Mouse (Mus musculus): ENCODE results near the gene Znrf2. TPM values are rescaled to one million over a fixed set of nuclear protein-coding genes. Genes with fewer than 3 reads are reported as not detected.

Znrf2 gene
- polyA plus RNA-seq, 1 experiment = 0.60 TPM

DNA sequence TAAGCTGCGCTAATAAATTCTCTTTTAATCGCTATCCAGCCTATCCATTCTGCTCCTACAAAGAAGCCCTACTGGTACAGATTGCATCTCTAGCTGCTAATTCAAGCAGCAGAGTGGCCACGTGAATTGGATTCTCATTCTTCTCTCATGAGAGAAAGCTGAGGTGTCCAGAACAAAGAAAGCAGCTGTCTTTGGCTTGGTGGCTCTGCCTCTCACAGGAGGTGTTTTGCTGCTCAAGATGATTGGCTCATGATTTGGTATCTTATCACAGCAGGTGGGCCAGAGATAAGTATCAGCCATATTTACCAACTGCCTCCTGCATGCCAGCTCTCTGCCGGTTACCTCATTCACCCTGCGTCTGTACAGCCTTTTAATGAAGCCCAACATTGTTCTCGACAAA is 34.8 kb upstream of the Znrf2 start:
- H3K9me3 ChIP-seq (ENCODE audit: control insufficient read depth, low read length) = no peaks in the 10 kb centered on the region
- no peaks in the 10 kb centered on the region for H3K36me3 ChIP-seq (ENCODE audit: control insufficient read depth)
- H3K4me1 ChIP-seq (ENCODE audit: control insufficient read depth) = no peaks in the 10 kb centered on the region
- H3K4me3 ChIP-seq (replicated peaks) = no peak overlapping the region
- no peaks in the 10 kb centered on the region for H3K27me3 ChIP-seq (ENCODE audit: control insufficient read depth)
- TF ChIP-seq TAL1 (IDR thresholded peaks at IDR 0.05; ENCODE audit: low read length) = no peak
- no peak for TF ChIP-seq GATA1 (IDR thresholded peaks at IDR 0.05; ENCODE audit: low read length)

DNA sequence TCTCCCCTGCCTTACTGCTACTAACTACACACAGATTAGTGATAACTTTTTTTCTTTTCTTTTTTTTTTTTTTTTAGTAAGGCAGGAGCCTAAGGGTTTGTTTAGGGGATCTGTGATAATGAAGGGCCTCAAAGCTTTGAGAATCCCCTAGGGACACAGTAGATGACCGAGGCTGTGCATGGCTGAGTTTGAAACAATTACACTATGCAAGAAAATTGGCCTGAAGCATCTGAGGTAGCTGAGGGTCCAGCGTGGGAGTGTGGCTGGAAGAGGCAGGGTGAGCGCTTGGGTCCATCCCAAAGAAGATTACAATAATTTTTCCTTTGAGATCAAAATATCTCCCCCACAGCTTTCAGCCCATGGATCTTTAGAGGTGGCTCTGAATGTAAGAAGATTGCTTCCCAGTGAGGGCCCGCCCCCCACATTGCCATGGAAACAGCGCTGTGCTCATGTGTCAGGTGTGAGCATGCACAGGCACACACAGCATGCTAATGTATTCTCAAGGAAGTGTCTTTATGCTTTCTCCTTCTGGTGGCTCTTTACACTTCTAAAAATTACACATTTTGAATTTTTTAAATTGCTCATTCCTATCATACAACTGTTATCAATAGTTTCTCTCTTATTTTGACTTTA is 31.5 kb upstream of the Znrf2 start:
- Histone ChIP-seq H3K27me3 (ENCODE audit: control insufficient read depth) (no peaks in the 10 kb centered on the region), H3K4me3 (replicated peaks) (no peak overlapping the region), H3K4me1 (ENCODE audit: control insufficient read depth) (no peaks in the 10 kb centered on the region), H3K36me3 (ENCODE audit: control insufficient read depth) (no peaks in the 10 kb centered on the region), H3K9me3 (ENCODE audit: control insufficient read depth, low read length) (no peaks in the 10 kb centered on the region)
- TF ChIP-seq TAL1 (IDR thresholded peaks at IDR 0.05; ENCODE audit: low read length) (no peak), GATA1 (IDR thresholded peaks at IDR 0.05; ENCODE audit: low read length) (no peak)

DNA sequence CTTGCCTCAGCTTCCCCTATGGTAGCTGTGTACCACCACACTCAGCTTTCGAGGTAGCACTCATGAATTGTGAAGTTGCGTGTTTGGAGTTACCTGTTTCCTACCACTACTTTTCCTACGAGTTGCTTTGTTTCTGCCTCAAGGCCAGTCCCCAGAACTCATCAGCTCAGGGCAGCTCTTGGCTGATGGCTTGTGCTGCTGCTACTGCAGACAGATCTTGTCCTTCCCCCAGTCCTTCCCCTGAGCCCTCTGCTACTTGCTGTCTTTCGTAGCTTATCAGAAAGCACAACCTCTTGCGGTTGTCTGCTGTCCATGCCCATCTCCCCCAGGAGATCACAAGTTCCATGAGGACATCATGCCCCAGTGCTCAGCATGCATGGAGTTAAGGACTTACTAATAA is 29.9 kb upstream of the Znrf2 start:
- H3K27me3 ChIP-seq (ENCODE audit: control insufficient read depth) = no peaks in the 10 kb centered on the region
- H3K36me3 ChIP-seq (ENCODE audit: control insufficient read depth) = no peaks in the 10 kb centered on the region
- H3K9me3 ChIP-seq (ENCODE audit: control insufficient read depth, low read length) = no peaks in the 10 kb centered on the region
- H3K4me3 ChIP-seq (replicated peaks) = no peak overlapping the region
- H3K4me1 ChIP-seq (ENCODE audit: control insufficient read depth) = no peaks in the 10 kb centered on the region
- TF ChIP-seq GATA1 (IDR thresholded peaks at IDR 0.05; ENCODE audit: low read length) (no peak), TAL1 (IDR thresholded peaks at IDR 0.05; ENCODE audit: low read length) (no peak)

DNA sequence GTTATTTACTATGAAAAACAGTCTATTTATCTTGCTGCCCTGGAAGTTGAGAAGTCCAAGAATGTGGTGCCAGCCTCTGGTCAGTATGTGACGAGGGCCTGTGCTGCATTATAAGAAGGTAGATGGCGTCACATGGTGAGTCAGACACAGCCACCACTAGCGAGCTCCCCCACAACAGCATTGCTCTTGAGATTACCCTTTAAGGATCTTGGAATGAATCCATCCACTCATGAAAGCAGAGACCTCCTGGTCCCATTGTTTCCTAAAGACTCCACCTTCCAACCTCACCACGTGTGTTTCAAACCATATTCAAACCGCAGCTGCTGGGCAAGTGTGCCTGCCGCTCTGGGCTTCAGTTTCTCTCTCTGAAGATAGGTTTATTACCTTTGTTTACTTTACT is 28.2 kb upstream of the Znrf2 start:
- TF ChIP-seq TAL1 (IDR thresholded peaks at IDR 0.05; ENCODE audit: low read length) = no peak
- no peak for TF ChIP-seq GATA1 (IDR thresholded peaks at IDR 0.05; ENCODE audit: low read length)
- no peaks in the 10 kb centered on the region for H3K36me3 ChIP-seq (ENCODE audit: control insufficient read depth)
- no peaks in the 10 kb centered on the region for H3K27me3 ChIP-seq (ENCODE audit: control insufficient read depth)
- no peaks in the 10 kb centered on the region for H3K4me1 ChIP-seq (ENCODE audit: control insufficient read depth)
- H3K9me3 ChIP-seq (ENCODE audit: control insufficient read depth, low read length) = no peaks in the 10 kb centered on the region
- H3K4me3 ChIP-seq (replicated peaks) = no peak overlapping the region

DNA sequence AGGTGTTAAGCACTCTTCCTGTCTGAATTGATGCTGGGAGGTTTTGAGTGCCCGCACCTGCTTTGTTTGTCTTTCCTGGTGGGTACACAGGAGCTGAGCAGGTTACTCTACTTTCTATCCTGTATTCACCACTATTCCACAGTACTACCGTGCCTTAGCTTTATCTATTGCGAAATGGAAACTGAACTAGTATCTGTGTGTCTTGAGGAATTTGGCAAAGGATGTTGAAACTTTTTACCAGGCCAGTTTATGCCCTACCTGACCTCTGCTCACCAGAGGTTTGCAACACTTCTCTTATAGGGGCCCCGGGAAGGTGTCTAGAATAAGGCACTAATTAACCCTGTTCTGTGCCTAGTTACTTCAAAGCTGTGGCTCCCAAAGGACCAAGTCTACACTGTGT is 27.6 kb upstream of the Znrf2 start:
- TF ChIP-seq GATA1 (IDR thresholded peaks at IDR 0.05; ENCODE audit: low read length) (no peak), TAL1 (IDR thresholded peaks at IDR 0.05; ENCODE audit: low read length) (no peak)
- H3K4me1 ChIP-seq (ENCODE audit: control insufficient read depth) = no peaks in the 10 kb centered on the region
- no peaks in the 10 kb centered on the region for H3K27me3 ChIP-seq (ENCODE audit: control insufficient read depth)
- no peak overlapping the region for H3K4me3 ChIP-seq (replicated peaks)
- no peaks in the 10 kb centered on the region for H3K9me3 ChIP-seq (ENCODE audit: control insufficient read depth, low read length)
- H3K36me3 ChIP-seq (ENCODE audit: control insufficient read depth) = no peaks in the 10 kb centered on the region

DNA sequence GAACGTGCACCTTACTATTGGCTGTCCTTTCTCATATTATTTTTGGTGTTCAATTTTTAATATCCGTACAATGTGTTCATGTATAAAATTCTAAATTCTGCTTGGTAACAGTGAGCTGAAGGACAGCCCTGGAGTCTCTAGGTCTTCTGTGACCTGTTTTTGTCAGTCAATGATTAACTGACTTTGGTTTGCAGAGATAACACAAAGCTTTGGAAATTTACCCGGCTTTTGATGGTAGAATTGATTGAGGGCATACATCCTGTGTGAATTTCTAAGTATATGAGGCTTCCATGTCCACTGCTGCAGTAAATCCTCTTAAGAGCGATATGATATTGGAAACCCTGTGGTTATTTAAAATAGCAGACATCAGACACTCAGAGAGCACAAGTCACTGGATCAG is 26.6 kb upstream of the Znrf2 start:
- Histone ChIP-seq H3K4me3 (replicated peaks) (no peak overlapping the region), H3K27me3 (ENCODE audit: control insufficient read depth) (no peaks in the 10 kb centered on the region), H3K9me3 (ENCODE audit: control insufficient read depth, low read length) (no peaks in the 10 kb centered on the region), H3K4me1 (ENCODE audit: control insufficient read depth) (no peaks in the 10 kb centered on the region), H3K36me3 (ENCODE audit: control insufficient read depth) (no peaks in the 10 kb centered on the region)
- TF ChIP-seq TAL1 (IDR thresholded peaks at IDR 0.05; ENCODE audit: low read length) (no peak), GATA1 (IDR thresholded peaks at IDR 0.05; ENCODE audit: low read length) (no peak)

DNA sequence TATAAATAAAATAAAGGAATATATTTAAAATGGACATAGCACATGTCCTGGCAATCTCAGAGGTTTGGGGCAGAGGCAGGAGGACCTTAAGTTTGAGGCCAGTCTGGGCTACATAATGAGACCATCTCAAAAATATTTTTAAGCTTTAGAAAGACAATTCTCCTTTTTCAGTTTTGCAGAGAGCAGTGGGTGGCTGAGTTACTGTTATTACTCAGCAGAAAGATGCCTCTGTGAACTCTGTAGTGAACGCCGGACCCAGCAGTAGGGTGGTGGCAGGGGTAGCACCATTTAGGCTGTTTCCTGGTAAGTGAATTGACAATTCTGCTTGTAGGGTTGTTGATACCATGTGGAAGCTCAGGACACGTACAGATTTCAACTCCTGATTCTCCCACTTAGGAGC is 22.9 kb upstream of the Znrf2 start:
- H3K36me3 ChIP-seq (ENCODE audit: control insufficient read depth) = no peaks in the 10 kb centered on the region
- no peaks in the 10 kb centered on the region for H3K9me3 ChIP-seq (ENCODE audit: control insufficient read depth, low read length)
- no peak for TF ChIP-seq GATA1 (IDR thresholded peaks at IDR 0.05; ENCODE audit: low read length)
- TF ChIP-seq TAL1 (IDR thresholded peaks at IDR 0.05; ENCODE audit: low read length) = no peak
- no peak overlapping the region for H3K4me3 ChIP-seq (replicated peaks)
- H3K27me3 ChIP-seq (ENCODE audit: control insufficient read depth) = no peaks in the 10 kb centered on the region
- no peaks in the 10 kb centered on the region for H3K4me1 ChIP-seq (ENCODE audit: control insufficient read depth)

DNA sequence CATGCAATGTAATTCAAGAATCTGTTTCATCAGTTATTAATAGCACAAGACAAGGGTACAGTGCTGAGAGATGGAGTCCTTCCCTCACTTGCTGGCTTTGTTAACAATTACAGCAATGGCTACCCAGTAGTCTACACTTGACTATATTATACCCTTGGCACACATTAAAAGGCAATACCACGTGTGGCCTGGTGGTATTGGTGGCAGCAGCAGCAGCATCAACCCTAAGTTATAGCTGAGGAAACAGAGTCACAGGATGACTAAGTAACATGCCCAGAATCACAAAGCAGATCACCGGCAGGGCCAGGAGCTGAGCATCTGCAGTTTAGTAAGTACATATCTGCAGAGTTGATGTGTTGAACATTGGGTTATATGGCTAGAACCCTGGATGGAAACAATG is 22.3 kb upstream of the Znrf2 start:
- Histone ChIP-seq H3K36me3 (ENCODE audit: control insufficient read depth) (no peaks in the 10 kb centered on the region), H3K9me3 (ENCODE audit: control insufficient read depth, low read length) (no peaks in the 10 kb centered on the region), H3K4me3 (replicated peaks) (no peak overlapping the region), H3K4me1 (ENCODE audit: control insufficient read depth) (no peaks in the 10 kb centered on the region), H3K27me3 (ENCODE audit: control insufficient read depth) (no peaks in the 10 kb centered on the region)
- TF ChIP-seq TAL1 (IDR thresholded peaks at IDR 0.05; ENCODE audit: low read length) (no peak), GATA1 (IDR thresholded peaks at IDR 0.05; ENCODE audit: low read length) (no peak)

DNA sequence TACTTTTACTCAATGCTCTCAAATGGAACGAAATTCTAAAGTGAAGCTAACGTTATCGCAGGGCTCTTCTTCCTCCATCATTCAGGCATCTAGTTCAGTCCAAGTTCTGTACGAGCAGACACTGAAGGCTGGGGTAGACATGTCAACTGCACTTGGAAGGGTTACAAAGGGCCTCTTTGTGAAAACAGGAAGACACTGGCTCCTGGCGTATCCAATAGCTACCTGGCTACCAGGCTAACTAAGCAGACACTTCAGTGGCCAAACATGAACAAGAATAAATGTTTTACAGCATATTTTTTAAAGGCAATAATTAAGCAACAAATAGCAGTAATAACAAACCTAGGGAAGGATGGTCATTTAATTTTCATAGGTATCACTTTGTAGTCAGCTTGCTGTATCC is 21.7 kb upstream of the Znrf2 start:
- H3K4me1 ChIP-seq (ENCODE audit: control insufficient read depth) = no peaks in the 10 kb centered on the region
- H3K4me3 ChIP-seq (replicated peaks) = no peak overlapping the region
- no peaks in the 10 kb centered on the region for H3K9me3 ChIP-seq (ENCODE audit: control insufficient read depth, low read length)
- no peak for TF ChIP-seq GATA1 (IDR thresholded peaks at IDR 0.05; ENCODE audit: low read length)
- no peak for TF ChIP-seq TAL1 (IDR thresholded peaks at IDR 0.05; ENCODE audit: low read length)
- H3K36me3 ChIP-seq (ENCODE audit: control insufficient read depth) = no peaks in the 10 kb centered on the region
- H3K27me3 ChIP-seq (ENCODE audit: control insufficient read depth) = no peaks in the 10 kb centered on the region

DNA sequence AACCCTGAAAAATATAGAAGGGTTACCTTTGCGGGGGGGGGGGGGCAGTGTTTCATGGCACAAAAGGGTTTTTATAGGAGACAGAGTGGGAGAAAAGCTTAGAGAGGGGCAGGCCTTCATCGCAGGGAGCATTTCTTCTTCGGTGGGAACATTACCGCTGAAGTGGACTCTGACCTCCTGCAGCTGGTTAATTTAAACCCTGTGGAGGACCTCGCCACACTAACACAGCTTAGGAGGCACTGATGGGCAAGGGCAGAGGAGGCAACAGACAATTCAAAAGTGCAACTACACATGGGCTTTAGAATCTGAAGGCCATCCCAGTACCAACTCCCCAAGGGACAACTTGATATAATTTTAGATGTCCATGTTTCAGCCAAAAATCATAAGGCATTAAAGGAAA is 20.7 kb upstream of the Znrf2 start:
- H3K27me3 ChIP-seq (ENCODE audit: control insufficient read depth) = no peaks in the 10 kb centered on the region
- no peak for TF ChIP-seq TAL1 (IDR thresholded peaks at IDR 0.05; ENCODE audit: low read length)
- TF ChIP-seq GATA1 (IDR thresholded peaks at IDR 0.05; ENCODE audit: low read length) = no peak
- H3K4me1 ChIP-seq (ENCODE audit: control insufficient read depth) = no peaks in the 10 kb centered on the region
- no peaks in the 10 kb centered on the region for H3K36me3 ChIP-seq (ENCODE audit: control insufficient read depth)
- no peak overlapping the region for H3K4me3 ChIP-seq (replicated peaks)
- no peaks in the 10 kb centered on the region for H3K9me3 ChIP-seq (ENCODE audit: control insufficient read depth, low read length)
